Mouse (Mus musculus) forebrain, embryonic 12.5 days (tissue): ENCODE results near the gene Osbpl8. TPM values are rescaled to one million over a fixed set of nuclear protein-coding genes. Genes with fewer than 3 reads are reported as not detected.
A peak's percentile ranks its signal among the peaks of the same experiment; 100 is the strongest.

Source experiments
- ATAC-seq: fragments of 200-750 bp; cut with Nextera tagmentation; 2 replicates; pipeline ENCODE4 v1.8.0; 2017; ENCODE audit warnings: moderate TSS enrichment; ENCODE audit not compliant: low FRiP score
- H3K27ac ChIP-seq: fragments of 300-500 bp; sonication (generic); 2 replicates; pipeline ENCODE4 v1.5.1; 2016; ENCODE audit warnings: mild to moderate bottlenecking
- H3K27me3 ChIP-seq: fragments of 300-500 bp; sonication (generic); 2 replicates; pipeline ENCODE4 v1.6.1; 2016; ENCODE audit warnings: mild to moderate bottlenecking
- H3K36me3 ChIP-seq: fragments of 300-500 bp; sonication (generic); replicated peaks from 2 replicates; pipeline ENCODE4 v1.6.1; 2016; ENCODE audit warnings: mild to moderate bottlenecking
- H3K4me1 ChIP-seq: fragments of 300-500 bp; sonication (generic); 2 replicates; pipeline ENCODE4 v1.6.1; 2016
- H3K4me2 ChIP-seq: fragments of 300-500 bp; sonication (generic); 2 replicates; pipeline ENCODE4 v1.6.1; 2016; ENCODE audit warnings: mild to moderate bottlenecking, moderate library complexity
- H3K4me3 ChIP-seq: fragments of 300-500 bp; sonication (generic); replicated peaks from 2 replicates; pipeline ENCODE4 v1.5.1; 2016; ENCODE audit warnings: mild to moderate bottlenecking
- H3K9ac ChIP-seq: fragments of 300-500 bp; sonication (generic); 2 replicates; pipeline ENCODE4 v1.6.1; 2016; ENCODE audit warnings: mild to moderate bottlenecking
- H3K9me3 ChIP-seq: fragments of 300-500 bp; sonication (generic); 2 replicates; pipeline ENCODE4 v1.6.1; 2016
- WGBS: fragments of 180-500 bp; shearing (Covaris S2); methylation state at CpG from one replicate; pipeline ENCODE4 v1.1.7; 2016; 5-methylcytosine and 5-hydroxymethylcytosine counted together
- polyA plus RNA-seq: library from polyadenylated mRNA; unstranded; fragments of >200 nt; fragmentation: Nextera tagmentation; extraction: Ambion mirVana; gene quantifications from 2 replicates; pipeline ENCODE4 v1.2.1, GENCODE M21; 2016

Gene Osbpl8
- polyA plus RNA-seq, 1 experiment from 2014 or later: 20.6 TPM

DNA sequence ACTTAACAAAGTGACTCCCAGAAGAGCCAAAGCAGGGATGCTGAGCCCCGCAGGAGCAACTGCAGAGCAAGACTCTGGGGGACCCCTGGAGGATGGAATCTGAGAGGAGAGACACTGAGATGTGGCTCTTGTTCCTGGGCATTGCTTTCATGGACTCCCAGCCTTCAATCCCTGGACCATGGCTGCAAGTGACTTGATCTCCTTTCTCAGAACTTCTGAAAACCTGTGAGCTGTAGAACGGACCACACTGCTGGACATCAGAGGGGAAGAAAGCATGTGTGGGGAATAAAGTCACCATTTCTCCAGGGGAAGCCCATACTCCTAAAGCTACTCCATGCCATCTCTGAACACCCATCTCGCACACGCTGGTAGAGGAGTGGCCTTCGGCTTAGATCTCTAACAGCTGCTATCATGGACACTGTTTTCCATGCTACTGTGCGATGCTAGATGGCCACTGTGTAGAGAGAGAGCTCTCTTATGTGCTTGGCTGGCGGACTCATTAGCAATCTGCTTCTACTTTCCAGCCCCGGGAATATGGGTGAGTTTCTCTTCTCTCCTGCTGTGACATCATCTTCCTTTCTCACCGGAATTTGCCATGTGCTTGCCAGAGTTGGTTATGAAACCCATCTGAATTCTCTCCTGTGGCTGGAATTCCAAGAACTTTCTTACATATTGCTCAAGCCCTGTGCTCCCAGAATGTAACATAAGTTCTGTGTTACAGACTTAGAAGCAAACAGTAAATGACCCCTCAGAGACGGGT, 150.3 kb downstream of the Osbpl8 start:
- H3K9ac ChIP-seq: no peak overlapping the region
- H3K4me1 ChIP-seq: no peaks in the 10 kb centered on the region
- H3K27me3 ChIP-seq: no peaks in the 10 kb centered on the region
- no peak overlapping the region for H3K27ac ChIP-seq
- H3K4me2 ChIP-seq: no peak overlapping the region
- no peak for ATAC-seq
- H3K4me3 ChIP-seq: no peak overlapping the region
- H3K9me3 ChIP-seq: no peaks in the 10 kb centered on the region
- WGBS: 82% methylated on average over 10 of the region's 10 CpGs
- no peaks in the 10 kb centered on the region for H3K36me3 ChIP-seq

GRCm38 (mm10) chr10:111315940-111316339, 151.4 kb downstream of the Osbpl8 start:
- ATAC-seq: no peak
- no peaks in the 10 kb centered on the region for H3K9me3 ChIP-seq
- no peaks in the 10 kb centered on the region for H3K27me3 ChIP-seq
- 92% methylated on average over 3 of the region's 3 CpGs for WGBS
- no peak overlapping the region for H3K4me2 ChIP-seq
- no peaks in the 10 kb centered on the region for H3K4me1 ChIP-seq
- H3K4me3 ChIP-seq: no peak overlapping the region
- no peaks in the 10 kb centered on the region for H3K36me3 ChIP-seq
- no peak overlapping the region for H3K27ac ChIP-seq
- H3K9ac ChIP-seq: no peak overlapping the region

GRCm38 (mm10) chr10:111318021-111318420, 153.5 kb downstream of the Osbpl8 start:
- ATAC-seq: no peak
- no peak overlapping the region for H3K9ac ChIP-seq
- no peaks in the 10 kb centered on the region for H3K36me3 ChIP-seq
- WGBS: 68% methylated on average over 3 of the region's 3 CpGs
- H3K27me3 ChIP-seq: no peaks in the 10 kb centered on the region
- no peaks in the 10 kb centered on the region for H3K9me3 ChIP-seq
- no peak overlapping the region for H3K27ac ChIP-seq
- H3K4me1 ChIP-seq: no peaks in the 10 kb centered on the region
- no peak overlapping the region for H3K4me2 ChIP-seq
- H3K4me3 ChIP-seq: no peak overlapping the region

DNA sequence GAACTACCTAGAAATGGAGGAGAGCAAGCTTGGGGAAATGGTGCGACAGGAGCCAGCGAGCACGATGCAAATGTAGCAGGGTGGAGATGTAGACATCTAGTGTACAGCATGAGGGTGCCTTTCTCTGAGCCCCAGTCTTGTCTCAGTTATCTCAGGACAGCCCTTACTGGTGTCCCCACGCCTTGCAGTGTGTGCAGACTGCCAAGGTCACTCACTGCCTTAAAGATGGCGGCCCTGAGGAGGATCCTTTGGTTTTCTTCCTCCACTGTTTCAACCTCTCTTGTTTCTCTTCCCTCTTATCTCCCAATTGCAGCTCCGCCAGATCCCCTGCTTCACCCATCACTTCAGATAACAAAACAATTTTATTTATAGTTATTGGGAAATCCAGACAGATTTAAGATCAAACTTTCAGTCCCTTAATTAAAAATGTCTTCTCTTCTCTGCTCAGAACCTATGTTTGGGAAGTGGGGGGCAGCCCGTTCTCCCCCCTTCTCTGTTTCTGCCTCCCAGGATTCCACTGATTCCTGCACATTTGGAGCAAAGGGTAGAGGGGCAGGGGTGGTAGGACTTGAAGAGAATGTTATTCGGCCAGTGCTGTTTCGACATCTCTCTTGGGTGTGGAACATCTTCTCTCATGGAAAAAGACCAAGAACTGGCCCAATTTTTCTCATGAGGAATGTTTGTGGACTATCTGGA, 154.4 kb downstream of the Osbpl8 start:
- Histone ChIP-seq H3K9ac (no peak overlapping the region), H3K36me3 (no peaks in the 10 kb centered on the region), H3K4me1 (no peaks in the 10 kb centered on the region), H3K4me2 (no peak overlapping the region), H3K4me3 (no peak overlapping the region), H3K27ac (no peak overlapping the region), H3K9me3 (no peaks in the 10 kb centered on the region), H3K27me3 (no peaks in the 10 kb centered on the region)
- no peak for ATAC-seq
- 85% methylated on average over 9 of the region's 9 CpGs for WGBS

- no peak overlapping the region for H3K27ac ChIP-seq
- H3K27me3 ChIP-seq: no peaks in the 10 kb centered on the region
- no peak overlapping the region for H3K9ac ChIP-seq
- ATAC-seq: no peak
- no peaks in the 10 kb centered on the region for H3K4me1 ChIP-seq
- H3K4me2 ChIP-seq: no peak overlapping the region
- H3K36me3 ChIP-seq: no peaks in the 10 kb centered on the region
- H3K4me3 ChIP-seq: no peak overlapping the region
- no peaks in the 10 kb centered on the region for H3K9me3 ChIP-seq
Observed at GRCm38 (mm10) chr10:111320579-111320978, 156.0 kb downstream of the Osbpl8 start.

- WGBS: 89% methylated on average over 4 of the region's 4 CpGs
- H3K9ac ChIP-seq: no peak overlapping the region
- no peak for ATAC-seq
Observed at GRCm38 (mm10) chr10:111327957-111328356, 163.4 kb downstream of the Osbpl8 start.

DNA sequence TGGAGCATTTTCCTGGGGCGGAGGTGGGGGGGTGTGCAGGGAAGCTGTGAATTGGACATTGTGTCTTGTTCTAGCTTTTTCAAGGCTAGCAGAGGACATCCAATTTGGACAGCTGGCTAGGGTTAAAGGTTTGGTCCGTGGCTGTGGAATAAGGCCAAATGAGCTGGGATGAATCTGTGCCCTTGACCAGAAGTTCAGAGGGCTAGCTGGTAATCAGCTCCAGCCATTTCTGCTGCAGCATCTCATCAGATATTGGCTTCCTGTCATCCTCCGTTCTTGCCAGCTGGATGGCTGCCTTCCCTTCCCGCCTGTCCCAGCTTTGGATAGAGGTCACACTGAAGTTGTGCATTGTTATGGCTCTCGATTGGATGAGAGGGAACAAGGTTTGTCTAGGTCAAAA, 164.8 kb downstream of the Osbpl8 start:
- Histone ChIP-seq H3K4me2 (no peak overlapping the region), H3K36me3 (no peaks in the 10 kb centered on the region), H3K4me3 (no peak overlapping the region), H3K27ac (no peak overlapping the region), H3K9me3 (no peaks in the 10 kb centered on the region), H3K4me1 (no peaks in the 10 kb centered on the region), H3K9ac (no peak overlapping the region), H3K27me3 (no peaks in the 10 kb centered on the region)
- 87% methylated on average over 5 of the region's 5 CpGs for WGBS
- no peak for ATAC-seq

More at GRCm38 (mm10) chr10:111327957-111328356, 163.4 kb downstream of the Osbpl8 start:
- Histone ChIP-seq H3K27me3 (no peaks in the 10 kb centered on the region), H3K4me1 (no peaks in the 10 kb centered on the region), H3K4me3 (no peak overlapping the region), H3K27ac (no peak overlapping the region), H3K36me3 (no peaks in the 10 kb centered on the region), H3K9me3 (no peaks in the 10 kb centered on the region), H3K4me2 (no peak overlapping the region)

GRCm38 (mm10) chr10:111334902-111335301, 170.3 kb downstream of the Osbpl8 start:
- no peak for ATAC-seq
- Histone ChIP-seq H3K9me3 (no peaks in the 10 kb centered on the region), H3K4me2 (no peak overlapping the region), H3K27ac (no peak overlapping the region), H3K27me3 (no peaks in the 10 kb centered on the region), H3K4me1 (0 out of 2 replicates have a peak, but pooled peaks cover 4% of the 10 kb centered on the region), H3K4me3 (no peak overlapping the region), H3K36me3 (no peaks in the 10 kb centered on the region), H3K9ac (no peak overlapping the region)
- 99% methylated on average over 2 of the region's 2 CpGs for WGBS

DNA sequence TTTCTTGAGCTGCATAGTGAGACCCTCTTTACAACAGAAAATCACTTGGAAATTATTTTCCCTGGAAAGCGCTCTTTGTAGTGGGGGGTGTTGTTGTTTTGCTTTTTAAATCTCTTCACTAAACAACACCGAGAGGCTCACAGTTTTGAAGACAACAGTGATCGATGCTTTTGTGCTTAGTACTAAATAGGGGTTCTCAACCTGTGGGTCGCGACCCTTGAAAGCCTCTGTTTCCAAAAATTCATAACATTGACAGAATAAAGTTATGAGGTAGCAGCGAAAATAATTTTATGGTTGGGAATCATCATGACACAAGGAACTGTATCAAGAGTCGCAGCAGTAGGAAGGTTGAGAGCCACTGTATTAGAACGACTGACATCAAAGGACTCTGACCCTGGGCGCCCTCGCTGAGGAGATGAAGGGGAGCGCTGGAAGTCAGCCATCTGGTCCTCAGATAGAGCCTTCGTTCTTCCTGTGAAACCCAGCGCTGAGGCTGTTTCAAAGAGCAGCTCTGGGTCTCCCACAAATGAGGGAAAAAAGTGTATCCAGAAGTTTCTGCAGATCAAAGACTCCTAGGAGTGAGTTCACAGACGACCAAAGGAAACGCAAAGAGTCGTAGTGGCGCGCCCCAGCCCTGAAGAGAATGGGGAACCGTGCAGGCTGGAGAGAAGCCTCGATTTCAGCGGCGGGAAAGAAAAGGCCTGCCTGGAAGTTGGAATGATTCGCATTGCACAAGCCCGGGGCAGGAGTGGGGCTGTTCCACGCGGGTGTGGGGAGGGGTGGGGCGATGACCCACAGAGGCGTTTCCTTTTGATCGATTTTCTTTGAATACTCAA, 171.2 kb downstream of the Osbpl8 start:
- Histone ChIP-seq H3K9ac (no peak overlapping the region), H3K27ac (no peak overlapping the region), H3K4me3 (0 out of 2 replicates have a peak overlapping the region, but pooled peaks have one; percentile 4), H3K27me3 (no peaks in the 10 kb centered on the region), H3K36me3 (no peaks in the 10 kb centered on the region), H3K4me1 (0 out of 2 replicates have a peak, but pooled peaks cover 4% of the 10 kb centered on the region), H3K4me2 (peak overlapping the region; percentile 41), H3K9me3 (no peaks in the 10 kb centered on the region)
- 18% methylated on average over 29 of the region's 29 CpGs for WGBS
- ATAC-seq: no peak

- no peaks in the 10 kb centered on the region for H3K27me3 ChIP-seq
- WGBS: 13% methylated on average over 10 of the region's 10 CpGs
- no peak for ATAC-seq
- H3K4me2 ChIP-seq: peak overlapping the region; percentile 41
- no peak overlapping the region for H3K27ac ChIP-seq
- H3K9ac ChIP-seq: no peak overlapping the region
- no peaks in the 10 kb centered on the region for H3K36me3 ChIP-seq
- H3K9me3 ChIP-seq: no peaks in the 10 kb centered on the region
- H3K4me3 ChIP-seq: no peak overlapping the region
- H3K4me1 ChIP-seq: 0 out of 2 replicates have a peak, but pooled peaks cover 4% of the 10 kb centered on the region
Observed at GRCm38 (mm10) chr10:111336353-111336713, 171.8 kb downstream of the Osbpl8 start.

- no peak for ATAC-seq
- no peak overlapping the region for H3K9ac ChIP-seq
- no peak overlapping the region for H3K27ac ChIP-seq
Observed at GRCm38 (mm10) chr10:111339296-111339695, 174.7 kb downstream of the Osbpl8 start.

DNA sequence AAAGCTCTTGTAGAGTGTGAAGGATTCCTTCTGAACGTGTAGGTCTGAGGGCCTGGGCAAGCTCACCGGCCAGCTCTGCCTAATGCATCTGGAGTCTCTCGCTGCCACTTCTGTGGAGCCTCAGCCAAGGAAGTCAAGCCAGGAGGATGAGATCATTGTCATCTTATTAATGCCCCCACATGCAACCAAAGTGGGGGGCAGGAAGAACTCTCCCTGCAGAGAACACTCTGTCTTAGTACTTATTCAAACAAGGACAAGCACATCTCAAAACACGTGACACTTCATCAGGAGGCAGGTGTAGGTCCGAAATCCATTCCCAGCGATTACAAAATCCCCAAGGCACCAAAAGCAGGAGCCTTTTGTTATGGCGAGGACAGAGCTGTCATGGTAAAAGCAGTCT, 177.2 kb downstream of the Osbpl8 start:
- no peak overlapping the region for H3K4me3 ChIP-seq
- no peaks in the 10 kb centered on the region for H3K9me3 ChIP-seq
- no peaks in the 10 kb centered on the region for H3K4me1 ChIP-seq
- WGBS: 85% methylated on average over 7 of the region's 7 CpGs
- H3K27me3 ChIP-seq: no peaks in the 10 kb centered on the region
- H3K4me2 ChIP-seq: no peak overlapping the region
- H3K36me3 ChIP-seq: no peaks in the 10 kb centered on the region
- H3K9ac ChIP-seq: no peak overlapping the region
- H3K27ac ChIP-seq: no peak overlapping the region
- no peak for ATAC-seq

More at GRCm38 (mm10) chr10:111339296-111339695, 174.7 kb downstream of the Osbpl8 start:
- Histone ChIP-seq H3K27me3 (no peaks in the 10 kb centered on the region), H3K4me1 (0 out of 2 replicates have a peak, but pooled peaks cover 4% of the 10 kb centered on the region), H3K4me2 (no peak overlapping the region), H3K36me3 (no peaks in the 10 kb centered on the region), H3K4me3 (no peak overlapping the region), H3K9me3 (no peaks in the 10 kb centered on the region)
- WGBS: 85% methylated on average over 11 of the region's 11 CpGs
